Mouse (Mus musculus): Measurements from ENCODE around the gene Erc1. TPM values are rescaled to one million over a fixed set of nuclear protein-coding genes. Genes with fewer than 3 reads are reported as not detected.

Erc1 gene
- polyA plus RNA-seq, 1 experiment from 2014 or later: 12.7 TPM

GRCm38 (mm10) chr6:119544518-119544864, 303.5 kb downstream of the Erc1 start:
- Histone ChIP-seq H3K27ac (ENCODE audit: low read length) (no peak overlapping the region), H3K4me2 (ENCODE audit: low read depth, low read length) (peak overlapping the region; percentile 90), H3K9me3 (replicated peaks; ENCODE audit: control insufficient read depth, low read length) (0 out of 2 replicates have a peak, but pooled peaks cover 4% of the 10 kb centered on the region), H3K9ac (ENCODE audit: low read length) (peak overlapping the region; percentile 73), H3K36me3 (ENCODE audit: control insufficient read depth, insufficient read depth) (no peaks in the 10 kb centered on the region), H3K27me3 (ENCODE audit: control insufficient read depth, insufficient read depth, low read length) (peaks cover 20% of the 10 kb centered on the region), H3K4me1 (ENCODE audit: control insufficient read depth, insufficient read depth, low read length) (peaks cover 4% of the 10 kb centered on the region; the same call in 1 of the 2 replicates), H3K4me3 (ENCODE audit: low read length) (peak overlapping the region; percentile 78)
- 3% methylated on average over 14 of the region's 14 CpGs for WGBS
- peak; percentile 42; the same call in 1 of the 2 replicates for ATAC-seq (replicated peaks; ENCODE audit: extremely low read depth, insufficient read depth, low FRiP score)

DNA sequence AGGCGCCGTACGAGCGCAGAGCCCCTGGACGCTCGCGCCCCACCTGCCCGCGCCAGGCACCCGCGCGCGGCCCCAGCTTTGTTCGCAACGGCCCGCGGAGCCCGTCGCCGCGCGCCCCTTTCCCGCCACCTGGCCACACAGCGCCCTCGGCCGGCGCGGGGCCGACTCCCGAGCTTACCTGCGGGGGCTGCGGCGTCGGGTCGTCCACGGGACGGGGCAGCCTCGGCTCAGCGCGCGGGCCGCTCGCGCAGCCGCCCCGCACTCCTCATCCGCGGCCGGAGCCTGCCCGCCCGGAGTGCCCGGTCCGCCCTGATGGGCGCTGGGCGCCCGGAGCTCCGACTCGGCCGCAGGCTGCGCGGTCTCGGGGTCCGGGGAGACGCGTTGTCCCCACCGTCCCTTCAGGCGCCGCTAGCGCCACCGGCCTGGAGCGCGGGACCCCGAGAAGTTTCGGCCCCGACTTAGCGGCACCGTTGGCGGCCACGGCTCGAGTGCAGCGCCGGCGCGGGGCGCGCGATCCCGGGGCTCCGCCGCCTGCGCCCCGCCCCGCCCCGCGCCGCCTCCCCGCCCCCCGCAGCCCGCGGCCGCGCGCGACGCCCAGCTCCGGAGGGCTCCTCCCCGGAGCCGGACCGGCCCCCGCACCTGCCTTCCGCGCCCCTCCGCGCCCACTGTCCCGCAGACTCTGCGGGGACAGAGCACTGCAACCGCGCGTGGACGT, 304.0 kb downstream of the Erc1 start, which contains the start of gene Wnt5b:
TSS of gene Wnt5b (minus strand) at position 545 of the 715 bp plus-strand sequence.
- H3K36me3 ChIP-seq (ENCODE audit: control insufficient read depth, insufficient read depth): no peaks in the 10 kb centered on the region
- WGBS: under 1% methylated on average over 110 of the region's 120 CpGs
- peak; percentile 77 for ATAC-seq (replicated peaks; ENCODE audit: extremely low read depth, insufficient read depth, low FRiP score)
- H3K27me3 ChIP-seq (ENCODE audit: control insufficient read depth, insufficient read depth, low read length): peaks cover 20% of the 10 kb centered on the region
- H3K4me1 ChIP-seq (ENCODE audit: control insufficient read depth, insufficient read depth, low read length): peaks cover 4% of the 10 kb centered on the region; the same call in 1 of the 2 replicates
- peak within 1 kb of the TSS; percentile 73 for H3K9ac ChIP-seq (ENCODE audit: low read length)
- 0 out of 2 replicates have a peak, but pooled peaks cover 4% of the 10 kb centered on the region for H3K9me3 ChIP-seq (replicated peaks; ENCODE audit: control insufficient read depth, low read length)
- H3K27ac ChIP-seq (ENCODE audit: low read length): no peak within 1 kb of the TSS
- peak within 1 kb of the TSS; percentile 90 for H3K4me2 ChIP-seq (ENCODE audit: low read depth, low read length)
- peak within 1 kb of the TSS; percentile 78 for H3K4me3 ChIP-seq (ENCODE audit: low read length)

- peaks cover 20% of the 10 kb centered on the region for H3K27me3 ChIP-seq (ENCODE audit: control insufficient read depth, insufficient read depth, low read length)
- ATAC-seq (replicated peaks; ENCODE audit: extremely low read depth, insufficient read depth, low FRiP score): no peak
These were observed 304.5 kb downstream of the Erc1 start for GRCm38 (mm10) chr6:119543456-119543802.

GRCm38 (mm10) chr6:119535867-119536266, 312.1 kb downstream of the Erc1 start:
- Histone ChIP-seq H3K9me3 (replicated peaks; ENCODE audit: control insufficient read depth, low read length) (no peaks in the 10 kb centered on the region), H3K27me3 (ENCODE audit: control insufficient read depth, insufficient read depth, low read length) (no peaks in the 10 kb centered on the region), H3K9ac (ENCODE audit: low read length) (no peak overlapping the region), H3K4me2 (ENCODE audit: low read depth, low read length) (no peak overlapping the region), H3K36me3 (ENCODE audit: control insufficient read depth, insufficient read depth) (no peaks in the 10 kb centered on the region), H3K27ac (ENCODE audit: low read length) (no peak overlapping the region), H3K4me3 (ENCODE audit: low read length) (no peak overlapping the region), H3K4me1 (ENCODE audit: control insufficient read depth, insufficient read depth, low read length) (no peaks in the 10 kb centered on the region)
- WGBS: 84% methylated on average over 12 of the region's 12 CpGs
- no peak for ATAC-seq (replicated peaks; ENCODE audit: extremely low read depth, insufficient read depth, low FRiP score)

More at GRCm38 (mm10) chr6:119543456-119543802, 304.5 kb downstream of the Erc1 start:
- H3K4me1 ChIP-seq (ENCODE audit: control insufficient read depth, insufficient read depth, low read length): peaks cover 4% of the 10 kb centered on the region; the same call in 1 of the 2 replicates
- H3K36me3 ChIP-seq (ENCODE audit: control insufficient read depth, insufficient read depth): no peaks in the 10 kb centered on the region
- peak overlapping the region; percentile 90 for H3K4me2 ChIP-seq (ENCODE audit: low read depth, low read length)
- 1% methylated on average over 30 of the region's 30 CpGs for WGBS
- H3K27ac ChIP-seq (ENCODE audit: low read length): no peak overlapping the region
- H3K9me3 ChIP-seq (replicated peaks; ENCODE audit: control insufficient read depth, low read length): 0 out of 2 replicates have a peak, but pooled peaks cover 3% of the 10 kb centered on the region
- H3K9ac ChIP-seq (ENCODE audit: low read length): peak overlapping the region; percentile 73
- H3K4me3 ChIP-seq (ENCODE audit: low read length): peak overlapping the region; percentile 78

- no peaks in the 10 kb centered on the region for H3K36me3 ChIP-seq (ENCODE audit: control insufficient read depth, insufficient read depth)
- no peaks in the 10 kb centered on the region for H3K9me3 ChIP-seq (replicated peaks; ENCODE audit: control insufficient read depth, low read length)
- no peak overlapping the region for H3K4me2 ChIP-seq (ENCODE audit: low read depth, low read length)
- no peaks in the 10 kb centered on the region for H3K4me1 ChIP-seq (ENCODE audit: control insufficient read depth, insufficient read depth, low read length)
- no peak overlapping the region for H3K27ac ChIP-seq (ENCODE audit: low read length)
- H3K9ac ChIP-seq (ENCODE audit: low read length): no peak overlapping the region
- no peaks in the 10 kb centered on the region for H3K27me3 ChIP-seq (ENCODE audit: control insufficient read depth, insufficient read depth, low read length)
- H3K4me3 ChIP-seq (ENCODE audit: low read length): no peak overlapping the region
- WGBS: 71% methylated on average over 9 of the region's 9 CpGs
- no peak for ATAC-seq (replicated peaks; ENCODE audit: extremely low read depth, insufficient read depth, low FRiP score)
These were observed 314.7 kb downstream of the Erc1 start for GRCm38 (mm10) chr6:119533170-119533709.

DNA sequence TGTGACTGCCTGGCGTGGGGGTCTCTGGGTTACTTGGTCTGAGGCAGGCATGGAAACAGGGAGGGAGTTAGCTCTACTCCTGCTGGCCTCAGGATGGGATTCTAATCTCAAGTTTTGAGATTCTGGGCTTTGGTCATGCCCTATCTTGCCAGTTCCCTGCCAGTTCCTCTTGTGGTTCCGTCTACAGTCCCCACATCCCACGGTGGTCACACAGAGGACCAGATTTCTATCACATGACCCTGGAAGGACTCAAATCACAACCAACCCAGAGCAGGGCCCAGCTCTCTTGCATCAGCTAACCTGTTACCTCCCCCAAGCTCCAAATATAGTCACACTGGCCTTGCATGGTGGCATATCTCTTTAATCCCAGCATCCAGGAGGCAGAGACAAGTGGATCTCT, 318.3 kb downstream of the Erc1 start:
- H3K27ac ChIP-seq (ENCODE audit: low read length): no peak overlapping the region
- H3K4me3 ChIP-seq (ENCODE audit: low read length): no peak overlapping the region
- ATAC-seq (replicated peaks; ENCODE audit: extremely low read depth, insufficient read depth, low FRiP score): no peak
- H3K4me1 ChIP-seq (ENCODE audit: control insufficient read depth, insufficient read depth, low read length): peaks cover 8% of the 10 kb centered on the region
- WGBS: 82% methylated on average over 3 of the region's 3 CpGs
- no peak overlapping the region for H3K4me2 ChIP-seq (ENCODE audit: low read depth, low read length)
- H3K9ac ChIP-seq (ENCODE audit: low read length): no peak overlapping the region
- no peaks in the 10 kb centered on the region for H3K36me3 ChIP-seq (ENCODE audit: control insufficient read depth, insufficient read depth)
- no peaks in the 10 kb centered on the region for H3K9me3 ChIP-seq (replicated peaks; ENCODE audit: control insufficient read depth, low read length)
- H3K27me3 ChIP-seq (ENCODE audit: control insufficient read depth, insufficient read depth, low read length): no peaks in the 10 kb centered on the region

GRCm38 (mm10) chr6:119526498-119526897, 321.5 kb downstream of the Erc1 start:
- WGBS: 60% methylated on average over 5 of the region's 5 CpGs
- no peak overlapping the region for H3K4me3 ChIP-seq (ENCODE audit: low read length)
- no peak for ATAC-seq (replicated peaks; ENCODE audit: extremely low read depth, insufficient read depth, low FRiP score)
- no peaks in the 10 kb centered on the region for H3K36me3 ChIP-seq (ENCODE audit: control insufficient read depth, insufficient read depth)
- H3K9ac ChIP-seq (ENCODE audit: low read length): no peak overlapping the region
- no peak overlapping the region for H3K27ac ChIP-seq (ENCODE audit: low read length)
- no peak overlapping the region for H3K4me2 ChIP-seq (ENCODE audit: low read depth, low read length)
- no peaks in the 10 kb centered on the region for H3K27me3 ChIP-seq (ENCODE audit: control insufficient read depth, insufficient read depth, low read length)
- no peaks in the 10 kb centered on the region for H3K9me3 ChIP-seq (replicated peaks; ENCODE audit: control insufficient read depth, low read length)
- H3K4me1 ChIP-seq (ENCODE audit: control insufficient read depth, insufficient read depth, low read length): peaks cover 15% of the 10 kb centered on the region

- H3K27ac ChIP-seq (ENCODE audit: low read length): no peak overlapping the region
These were observed 326.0 kb downstream of the Erc1 start for GRCm38 (mm10) chr6:119521931-119522391.

DNA sequence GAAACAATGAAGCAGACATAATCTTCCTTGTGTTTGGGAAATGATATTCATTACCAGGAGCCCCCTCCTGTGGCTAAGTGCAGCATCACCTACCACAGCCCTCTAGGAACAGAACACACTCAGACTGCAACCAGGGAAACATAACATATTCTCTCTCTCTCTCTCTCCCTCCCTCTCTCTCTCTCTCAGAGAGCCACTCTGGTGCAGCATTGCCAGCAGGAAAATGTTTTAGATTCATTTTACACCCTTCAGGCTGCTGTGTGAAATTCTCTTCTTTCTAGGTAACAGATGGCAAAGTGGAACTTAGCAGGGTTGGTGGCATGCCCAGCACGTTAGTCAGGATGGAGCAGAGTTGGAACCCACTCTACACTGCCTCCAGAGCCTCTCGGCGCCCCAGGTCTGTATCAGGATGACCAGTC, 326.5 kb downstream of the Erc1 start:
- Histone ChIP-seq H3K4me2 (ENCODE audit: low read depth, low read length) (no peak overlapping the region), H3K36me3 (ENCODE audit: control insufficient read depth, insufficient read depth) (no peaks in the 10 kb centered on the region), H3K27me3 (ENCODE audit: control insufficient read depth, insufficient read depth, low read length) (no peaks in the 10 kb centered on the region), H3K27ac (ENCODE audit: low read length) (no peak overlapping the region), H3K9me3 (replicated peaks; ENCODE audit: control insufficient read depth, low read length) (no peaks in the 10 kb centered on the region; the same call in 1 of the 2 replicates), H3K9ac (ENCODE audit: low read length) (no peak overlapping the region), H3K4me3 (ENCODE audit: low read length) (no peak overlapping the region), H3K4me1 (ENCODE audit: control insufficient read depth, insufficient read depth, low read length) (peaks cover 23% of the 10 kb centered on the region)
- ATAC-seq (replicated peaks; ENCODE audit: extremely low read depth, insufficient read depth, low FRiP score): no peak
- 68% methylated on average over 3 of the region's 3 CpGs for WGBS

More at GRCm38 (mm10) chr6:119521931-119522391, 326.0 kb downstream of the Erc1 start:
- WGBS: 36% methylated on average over 3 of the region's 3 CpGs
- H3K4me1 ChIP-seq (ENCODE audit: control insufficient read depth, insufficient read depth, low read length): peaks cover 26% of the 10 kb centered on the region
- no peak overlapping the region for H3K9ac ChIP-seq (ENCODE audit: low read length)
- H3K27me3 ChIP-seq (ENCODE audit: control insufficient read depth, insufficient read depth, low read length): no peaks in the 10 kb centered on the region
- no peak overlapping the region for H3K4me2 ChIP-seq (ENCODE audit: low read depth, low read length)
- no peak overlapping the region for H3K4me3 ChIP-seq (ENCODE audit: low read length)
- H3K36me3 ChIP-seq (ENCODE audit: control insufficient read depth, insufficient read depth): no peaks in the 10 kb centered on the region
- ATAC-seq (replicated peaks; ENCODE audit: extremely low read depth, insufficient read depth, low FRiP score): no peak; the same call in 1 of the 2 replicates
- H3K9me3 ChIP-seq (replicated peaks; ENCODE audit: control insufficient read depth, low read length): no peaks in the 10 kb centered on the region

Measured in heart, embryonic 16.5 days (tissue).